In the genomic region with DNA sequence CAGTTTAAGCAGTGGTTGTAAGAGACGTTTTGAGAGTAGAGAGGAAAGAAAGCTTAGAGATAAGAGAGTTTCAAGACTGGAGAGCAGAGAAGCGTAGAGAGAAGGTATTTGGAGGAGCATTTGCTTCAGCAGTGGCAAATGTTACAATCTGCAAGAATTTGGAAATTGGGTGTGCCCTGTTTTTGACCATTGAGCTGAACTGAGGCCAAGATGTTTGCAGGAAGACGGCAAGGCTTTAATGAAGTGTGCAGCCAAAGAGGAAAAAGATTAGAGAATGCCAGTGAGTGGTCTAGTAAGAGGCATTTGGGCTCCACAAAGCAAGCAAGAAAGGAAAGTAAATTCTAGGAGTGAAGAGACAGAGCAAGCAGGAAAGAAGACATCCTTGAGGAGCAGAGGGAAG, we compare ENCODE assay signal across 14 mouse cellular contexts.
DNase-seq lines count a peak whose midpoint lies in the region; ATAC-seq and TF ChIP-seq lines count a peak whose summit lies in the region.
"Had no signal": no experiment of that assay in that cellular context is flagged by ENCODE, and none has a peak within 500 bp of the region (broad histone marks: within the 10 kb centered on the region; RNA-seq: fewer than 3 reads in every experiment).

No protein-coding gene starts in this region.

- H3K9me3 ChIP-seq in kidney, embryonic 16.5 days (ENCODE audit: low read length) = no peaks in the 10 kb centered on the region
- no peaks in the 10 kb centered on the region for H3K9me3 ChIP-seq in lung, embryonic 16.5 days (ENCODE audit: control insufficient read depth, low read length)
- no peaks in the 10 kb centered on the region for H3K9me3 ChIP-seq in stomach, postnatal 0 days (ENCODE audit: control insufficient read depth, low read length)
- H3K9me3 ChIP-seq: forebrain, embryonic 13.5 days; midbrain, embryonic 12.5 days; neural tube, embryonic 15.5 days had no signal

- 59% methylated on average over 3 of the region's 3 CpGs for WGBS in kidney, embryonic 16.5 days
- 19% methylated on average over 3 of the region's 3 CpGs for WGBS in lung, embryonic 16.5 days
- 36% methylated on average over 3 of the region's 3 CpGs for WGBS in stomach, postnatal 0 days

- TF ChIP-seq EP300 in stomach, postnatal 0 days (optimal IDR thresholded peaks at IDR 0.05) = no peak

- H3K36me3 ChIP-seq in kidney, embryonic 16.5 days (ENCODE audit: insufficient read depth, low read length) = no peaks in the 10 kb centered on the region
- no peaks in the 10 kb centered on the region for H3K36me3 ChIP-seq in lung, embryonic 16.5 days (ENCODE audit: control insufficient read depth, insufficient read depth, low read length)
- H3K36me3 ChIP-seq in stomach, postnatal 0 days (ENCODE audit: control insufficient read depth, insufficient read depth, low read length) = no peaks in the 10 kb centered on the region
- H3K36me3 ChIP-seq: midbrain, embryonic 12.5 days; neural tube, embryonic 15.5 days had no signal

- H3K4me3 ChIP-seq in kidney, embryonic 16.5 days (ENCODE audit: low read length) = no peak overlapping the region
- no peak overlapping the region for H3K4me3 ChIP-seq in lung, embryonic 16.5 days (ENCODE audit: low read length)
- no peak overlapping the region for H3K4me3 ChIP-seq in stomach, postnatal 0 days (ENCODE audit: low read depth, low read length)
- H3K4me3 ChIP-seq: forebrain, embryonic 13.5 days; midbrain, embryonic 12.5 days; neural tube, embryonic 15.5 days had no signal

- H3K9ac ChIP-seq in kidney, embryonic 16.5 days (replicated peaks; ENCODE audit: low read length) = no peak overlapping the region
- no peak overlapping the region for H3K9ac ChIP-seq in lung, embryonic 16.5 days (ENCODE audit: low read length)
- H3K9ac ChIP-seq in stomach, postnatal 0 days (ENCODE audit: low read length) = no peak overlapping the region; the same call in 1 of the 2 replicates
- H3K9ac ChIP-seq: forebrain, embryonic 13.5 days; midbrain, embryonic 12.5 days; neural tube, embryonic 15.5 days had no signal

- no peak overlapping the region for H3K4me2 ChIP-seq in kidney, embryonic 16.5 days (replicated peaks; ENCODE audit: low read depth, low read length)
- no peak overlapping the region for H3K4me2 ChIP-seq in lung, embryonic 16.5 days (ENCODE audit: low read depth, low read length)
- no peak overlapping the region for H3K4me2 ChIP-seq in stomach, postnatal 0 days (replicated peaks; ENCODE audit: low read depth)
- H3K4me2 ChIP-seq: forebrain, embryonic 13.5 days; midbrain, embryonic 12.5 days; neural tube, embryonic 15.5 days had no signal

- 0 out of 2 replicates have a peak overlapping the region, but pooled peaks have one; percentile 0 for H3K27ac ChIP-seq in kidney, embryonic 16.5 days (ENCODE audit: low read length)
- peak overlapping the region; percentile 80 for H3K27ac ChIP-seq in lung, embryonic 16.5 days (ENCODE audit: low read length)
- H3K27ac ChIP-seq in stomach, postnatal 0 days (replicated peaks) = 0 out of 2 replicates have a peak overlapping the region, but pooled peaks have one; percentile 5
- H3K27ac ChIP-seq: forebrain, embryonic 13.5 days; midbrain, embryonic 12.5 days; neural tube, embryonic 15.5 days had no signal

- H3K4me1 ChIP-seq in kidney, embryonic 16.5 days (ENCODE audit: insufficient read depth, low read length) = peaks cover 9% of the 10 kb centered on the region; the same call in 1 of the 2 replicates
- peaks cover 35% of the 10 kb centered on the region for H3K4me1 ChIP-seq in lung, embryonic 16.5 days (replicated peaks; ENCODE audit: control insufficient read depth, insufficient read depth, low read length)
- H3K4me1 ChIP-seq in stomach, postnatal 0 days (replicated peaks; ENCODE audit: control insufficient read depth, insufficient read depth) = peaks cover 8% of the 10 kb centered on the region; the same call in 1 of the 2 replicates
- H3K4me1 ChIP-seq: midbrain, embryonic 12.5 days; neural tube, embryonic 15.5 days had no signal

- DNase-seq in gastrocnemius, postnatal 25 days = peak; percentile 13
- no peak for DNase-seq in gastrocnemius, postnatal 36 days
- no peak for DNase-seq in kidney, adult 18-20 months
- no peak for DNase-seq in stomach, postnatal 0 days (ENCODE audit: low spot score)
- no peak for DNase-seq in cerebellum, adult 11-12 months
- no peak for DNase-seq in spleen, adult 18-20 months
- DNase-seq: kidney, postnatal 14 days; layer of hippocampus, adult 9-11 months; liver had no signal

- TF ChIP-seq CTCF in stomach, postnatal 0 days (IDR thresholded peaks at IDR 0.05; ENCODE audit: low read depth) = no peak

- no peak for ATAC-seq in kidney, embryonic 16.5 days (ENCODE audit: low FRiP score, low TSS enrichment)
- no peak for ATAC-seq in lung, embryonic 16.5 days (ENCODE audit: low read depth)
- ATAC-seq in stomach, postnatal 0 days (ENCODE audit: low FRiP score, low TSS enrichment) = no peak
- ATAC-seq: forebrain, embryonic 13.5 days had no signal

- H3K27me3 ChIP-seq in kidney, embryonic 16.5 days (ENCODE audit: insufficient read depth, low read length) = no peaks in the 10 kb centered on the region
- no peaks in the 10 kb centered on the region for H3K27me3 ChIP-seq in lung, embryonic 16.5 days (ENCODE audit: control insufficient read depth, insufficient read depth, low read depth, low read length)
- H3K27me3 ChIP-seq in stomach, postnatal 0 days (ENCODE audit: control insufficient read depth, insufficient read depth, low read length) = no peaks in the 10 kb centered on the region
- H3K27me3 ChIP-seq: forebrain, embryonic 13.5 days; neural tube, embryonic 15.5 days had no signal

- intact Hi-C loops in gastrocnemius, postnatal 36 days (cut with DNase I) = no loop called here

Comparison
In these comparisons a context has a peak if more than half of its experiments do, and no peak if none do; other contexts are left out.
1. H3K27ac ChIP-seq: peak in every context shown above with its lines; median percentile 80 in lung, embryonic 16.5 days; 5 in stomach, postnatal 0 days; 0 in kidney, embryonic 16.5 days.